Mouse (Mus musculus): ENCODE results near the gene AC124108.1.
A peak's percentile ranks its signal among the peaks of the same experiment; 100 is the strongest.

The AC124108.1 gene

GRCm38 (mm10) chr1:132202771-132203170 is 11.5 kb downstream of the AC124108.1 start:
- no peak for DNase-seq

- no peak for DNase-seq
Observed at GRCm38 (mm10) chr1:132205958-132206357, 14.7 kb downstream of the AC124108.1 start.

GRCm38 (mm10) chr1:132206828-132207227 is 15.6 kb downstream of the AC124108.1 start:
- DNase-seq = no peak

- DNase-seq = peak; percentile 79
Observed at GRCm38 (mm10) chr1:132208154-132208553, 16.9 kb downstream of the AC124108.1 start.

GRCm38 (mm10) chr1:132209400-132209799 is 18.1 kb downstream of the AC124108.1 start:
- DNase-seq = no peak

- DNase-seq = no peak
Observed at GRCm38 (mm10) chr1:132210922-132211321, 19.7 kb downstream of the AC124108.1 start.

- no peak for DNase-seq
Observed at GRCm38 (mm10) chr1:132211672-132212071, 20.4 kb downstream of the AC124108.1 start.

GRCm38 (mm10) chr1:132212218-132212617 is 21.0 kb downstream of the AC124108.1 start:
- peak; percentile 89 for DNase-seq

- DNase-seq = no peak
Observed at GRCm38 (mm10) chr1:132213076-132213475, 21.8 kb downstream of the AC124108.1 start.

- no peak for DNase-seq
Observed at GRCm38 (mm10) chr1:132216276-132216675, 25.0 kb downstream of the AC124108.1 start.

GRCm38 (mm10) chr1:132221627-132222026 is 30.4 kb downstream of the AC124108.1 start:
- no peak for DNase-seq

- no peak for DNase-seq
Observed at GRCm38 (mm10) chr1:132222166-132222565, 30.9 kb downstream of the AC124108.1 start.

- DNase-seq = no peak
Observed at GRCm38 (mm10) chr1:132226297-132227080, 35.2 kb downstream of the AC124108.1 start.

GRCm38 (mm10) chr1:132229667-132230066 is 38.4 kb downstream of the AC124108.1 start, which contains the start of gene Gm10188:
Gene Gm10188 (minus strand): TSS chr1:132229767.
- no peak for DNase-seq

- no peak for DNase-seq
Observed at GRCm38 (mm10) chr1:132231470-132232274, 40.4 kb downstream of the AC124108.1 start.

GRCm38 (mm10) chr1:132233566-132233965 is 42.3 kb downstream of the AC124108.1 start:
- no peak for DNase-seq

GRCm38 (mm10) chr1:132234757-132235273 is 43.6 kb downstream of the AC124108.1 start:
- DNase-seq = no peak

- peak; percentile 52 for DNase-seq
Observed at GRCm38 (mm10) chr1:132237585-132238159, 46.4 kb downstream of the AC124108.1 start.

- no peak for DNase-seq
Observed at GRCm38 (mm10) chr1:132245010-132245409, 53.8 kb downstream of the AC124108.1 start.

GRCm38 (mm10) chr1:132246137-132246536 is 54.9 kb downstream of the AC124108.1 start:
- DNase-seq = no peak

GRCm38 (mm10) chr1:132246641-132247040 is 55.4 kb downstream of the AC124108.1 start:
- no peak for DNase-seq

GRCm38 (mm10) chr1:132254467-132254866 is 63.2 kb downstream of the AC124108.1 start:
- DNase-seq = no peak

Measured in right cerebral cortex, adult 18-20 months (tissue).